8 mouse cellular contexts compared by ENCODE assay signal in the genomic region with DNA sequence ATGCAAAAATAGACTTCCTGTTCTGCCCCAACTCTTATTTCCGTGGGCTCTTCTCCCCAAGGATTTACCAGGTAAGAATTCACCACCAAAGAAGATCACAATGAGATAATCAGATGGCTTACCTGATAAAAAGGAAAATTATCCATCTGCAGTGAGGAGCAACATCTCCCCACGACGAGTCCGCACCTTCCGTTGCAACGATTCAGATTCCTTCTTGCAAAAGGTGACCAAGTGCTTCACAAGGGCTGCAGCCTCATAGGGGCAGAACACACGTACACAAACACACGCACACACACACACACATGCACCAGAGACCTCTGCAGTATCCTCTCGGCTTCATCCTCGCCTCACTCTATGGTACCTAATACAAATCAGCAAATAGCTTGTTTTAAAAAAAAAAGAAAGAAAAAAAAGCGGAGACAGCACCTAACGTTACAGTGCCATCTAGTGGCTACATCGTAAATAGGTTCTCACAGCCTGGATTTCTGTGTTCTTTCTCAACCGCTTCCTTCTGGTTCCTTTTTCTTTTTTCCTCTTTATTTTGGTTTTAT. TPM values are rescaled to one million over a fixed set of nuclear protein-coding genes. Genes with fewer than 3 reads are reported as not detected.
DNase-seq lines count a peak whose midpoint lies in the region; ATAC-seq lines count a peak whose summit lies in the region.

No protein-coding gene starts in this region.

- DNase-seq in heart, adult 11 months = peak; percentile 78
- no peak for DNase-seq in heart, adult 9 months (ENCODE audit: low spot score in 2 of 2)
- DNase-seq in cerebellum, adult 18-20 months = peak; percentile 61 to 72
- DNase-seq in forelimb bud, embryonic 11.5 days (ENCODE audit: low read depth, low spot score) = peak; percentile 83
- DNase-seq in intestine, embryonic 14.5 days (ENCODE audit: low spot score) = peak; percentile 78
- DNase-seq in limb, embryonic 11.5 days (ENCODE audit: low spot score) = peak; percentile 65
- DNase-seq in midbrain, embryonic 14.5 days = peak; percentile 90
- peak; percentile 74 for DNase-seq in telencephalon, adult 2 months (ENCODE audit: low read depth, low spot score)

- peak overlapping the region; percentile 93 for H3K4me2 ChIP-seq in intestine, embryonic 14.5 days (ENCODE audit: low read length)
- H3K4me2 ChIP-seq in limb, embryonic 11.5 days (ENCODE audit: low read depth, severe bottlenecking) = peak overlapping the region; percentile 64
- peak overlapping the region; percentile 71 for H3K4me2 ChIP-seq in midbrain, embryonic 14.5 days (ENCODE audit: low read length)

- peak overlapping the region; percentile 25; the same call in 1 of the 2 replicates for H3K9ac ChIP-seq in intestine, embryonic 14.5 days (ENCODE audit: low read length)
- H3K9ac ChIP-seq in limb, embryonic 11.5 days (ENCODE audit: low read length) = no peak overlapping the region
- peak overlapping the region; percentile 68 for H3K9ac ChIP-seq in midbrain, embryonic 14.5 days (replicated peaks; ENCODE audit: low read length)

- H3K27ac ChIP-seq in intestine, embryonic 14.5 days (ENCODE audit: low read depth) = no peak overlapping the region
- no peak overlapping the region for H3K27ac ChIP-seq in limb, embryonic 11.5 days (replicated peaks; ENCODE audit: low read depth, low read length)
- peak overlapping the region; percentile 61; the same call in 1 of the 2 replicates for H3K27ac ChIP-seq in midbrain, embryonic 14.5 days (replicated peaks; ENCODE audit: low read depth, low read length)

- H3K4me1 ChIP-seq in intestine, embryonic 14.5 days (replicated peaks; ENCODE audit: control insufficient read depth, insufficient read depth, low read length) = peaks cover 5% of the 10 kb centered on the region; the same call in 1 of the 2 replicates
- H3K4me1 ChIP-seq in limb, embryonic 11.5 days (ENCODE audit: control insufficient read depth, insufficient read depth, low read length) = no peaks in the 10 kb centered on the region; the same call in 1 of the 2 replicates
- peaks cover 9% of the 10 kb centered on the region for H3K4me1 ChIP-seq in midbrain, embryonic 14.5 days (ENCODE audit: control insufficient read depth, insufficient read depth, low read length)

- peaks cover 10% of the 10 kb centered on the region; the same call in 1 of the 2 replicates for H3K27me3 ChIP-seq in intestine, embryonic 14.5 days (replicated peaks; ENCODE audit: control insufficient read depth, insufficient read depth, low read length)
- H3K27me3 ChIP-seq in limb, embryonic 11.5 days (ENCODE audit: control insufficient read depth, insufficient read depth, low read length) = peaks cover 4% of the 10 kb centered on the region; the same call in 1 of the 2 replicates
- H3K27me3 ChIP-seq in midbrain, embryonic 14.5 days (ENCODE audit: control insufficient read depth, insufficient read depth, low read length) = no peaks in the 10 kb centered on the region

- peak; percentile 70; the same call in 1 of the 2 replicates for ATAC-seq in intestine, embryonic 14.5 days (replicated peaks; ENCODE audit: low FRiP score, low TSS enrichment, low read depth)
- peak; percentile 54; the same call in 1 of the 2 replicates for ATAC-seq in limb, embryonic 11.5 days (ENCODE audit: insufficient number of reproducible peaks, low FRiP score, low TSS enrichment, low read depth)
- ATAC-seq in midbrain, embryonic 14.5 days (ENCODE audit: low FRiP score, low TSS enrichment) = peak; percentile 81

- H3K9me3 ChIP-seq in intestine, embryonic 14.5 days (ENCODE audit: control insufficient read depth, low read length) = no peaks in the 10 kb centered on the region
- no peaks in the 10 kb centered on the region for H3K9me3 ChIP-seq in limb, embryonic 11.5 days (ENCODE audit: control insufficient read depth, low read length)
- H3K9me3 ChIP-seq in midbrain, embryonic 14.5 days (ENCODE audit: control insufficient read depth, low read length) = no peaks in the 10 kb centered on the region

- WGBS in intestine, embryonic 14.5 days = under 1% methylated on average over 14 of the region's 14 CpGs
- under 1% methylated on average over 14 of the region's 14 CpGs for WGBS in limb, embryonic 11.5 days
- 1% methylated on average over 14 of the region's 14 CpGs for WGBS in midbrain, embryonic 14.5 days

- no peaks in the 10 kb centered on the region for H3K36me3 ChIP-seq in intestine, embryonic 14.5 days (ENCODE audit: control insufficient read depth, insufficient read depth, low read length)
- no peaks in the 10 kb centered on the region for H3K36me3 ChIP-seq in limb, embryonic 11.5 days (ENCODE audit: control insufficient read depth, insufficient read depth, low read length)
- no peaks in the 10 kb centered on the region for H3K36me3 ChIP-seq in midbrain, embryonic 14.5 days (ENCODE audit: control insufficient read depth, insufficient read depth, low read length)

- H3K4me3 ChIP-seq in intestine, embryonic 14.5 days (ENCODE audit: low read depth, low read length) = peak overlapping the region; percentile 47
- peak overlapping the region; percentile 30 for H3K4me3 ChIP-seq in limb, embryonic 11.5 days (ENCODE audit: low read depth, low read length)
- H3K4me3 ChIP-seq in midbrain, embryonic 14.5 days (replicated peaks; ENCODE audit: low read depth, low read length) = peak overlapping the region; percentile 55

RNA-seq across cellular contexts. Expression of gene Scn1a, which starts 30.8 kb away (rescaled TPM):
- polyA plus RNA-seq in intestine, embryonic 14.5 days (2014; fragmentation: Nextera tagmentation; extraction: Ambion mirVana) = 0.62 and 0.64 TPM in 2 replicates
- 0.89 and 1.4 TPM in 2 replicates for polyA plus RNA-seq in limb, embryonic 11.5 days (2014; fragmentation: Nextera tagmentation; extraction: Ambion mirVana)
- 15.2 and 15.5 TPM in 2 replicates for polyA plus RNA-seq in midbrain, embryonic 14.5 days (2014; fragmentation: Nextera tagmentation; extraction: Ambion mirVana)

Comparison
In these comparisons a context has a peak if more than half of its experiments do, and no peak if none do; other contexts are left out.
1. DNase-seq: peak in heart, adult 11 months (single experiment), cerebellum, adult 18-20 months (2 of 2), forelimb bud, embryonic 11.5 days (single experiment), intestine, embryonic 14.5 days (single experiment), limb, embryonic 11.5 days (single experiment), midbrain, embryonic 14.5 days (single experiment) and telencephalon, adult 2 months (single experiment); none in heart, adult 9 months (0 of 2).
2. Peak in every context shown above with its lines, with median percentiles within 50 percentile points of each other: ATAC-seq, H3K4me2 ChIP-seq and H3K4me3 ChIP-seq.